Mouse (Mus musculus) ES-Bruce4 (cell line): ENCODE results near the gene Nme4. TPM values are rescaled to one million over a fixed set of nuclear protein-coding genes. Genes with fewer than 3 reads are reported as not detected.

Experiments
- H3K27ac ChIP-seq: 2 replicates; pipeline ENCODE4 v1.5.1; 2012; ENCODE audit warnings: low read length, inconsistent platforms; ENCODE audit not compliant: insufficient read depth
- H3K27me3 ChIP-seq: 2 replicates; pipeline ENCODE4 v1.6.1; 2012; ENCODE audit warnings: mild to moderate bottlenecking, low read length, inconsistent platforms; ENCODE audit not compliant: control insufficient read depth, poor library complexity, insufficient read depth, severe bottlenecking
- H3K36me3 ChIP-seq: 2 replicates; pipeline ENCODE4 v1.6.1; 2012; ENCODE audit warnings: inconsistent platforms, mild to moderate bottlenecking, low read length, moderate library complexity; ENCODE audit not compliant: control insufficient read depth, poor library complexity, insufficient read depth, severe bottlenecking
- H3K4me1 ChIP-seq: one replicate; pipeline ENCODE4 v1.8.1; 2011; ENCODE audit warnings: low read length; ENCODE audit not compliant: control insufficient read depth, insufficient read depth
- H3K4me3 ChIP-seq: 2 replicates; pipeline ENCODE4 v1.5.1; 2011; ENCODE audit warnings: low read depth, mild to moderate bottlenecking, low read length
- H3K9ac ChIP-seq: 2 replicates; pipeline ENCODE4 v1.6.1; 2012; ENCODE audit warnings: low read depth, mild to moderate bottlenecking, inconsistent platforms; ENCODE audit not compliant: poor library complexity, severe bottlenecking
- H3K9me3 ChIP-seq: replicated peaks from 2 replicates; pipeline ENCODE4 v1.6.1; 2012; ENCODE audit warnings: mild to moderate bottlenecking, low read length, inconsistent platforms; ENCODE audit not compliant: control insufficient read depth, poor library complexity, insufficient read depth, severe bottlenecking
- CTCF ChIP-seq: IDR thresholded peaks from one replicate; pipeline ENCODE4 v1.8.1; 2011; ENCODE audit warnings: low read depth, low read length
- EP300 ChIP-seq: IDR thresholded peaks from 2 replicates; pipeline ENCODE4 v1.6.1; 2011; ENCODE audit warnings: low read depth, low read length; ENCODE audit not compliant: insufficient read depth
- POLR2A ChIP-seq: IDR thresholded peaks from one replicate; pipeline ENCODE4 v1.8.1; 2011; ENCODE audit warnings: low read length; ENCODE audit not compliant: insufficient read depth
- polyA plus RNA-seq: library from polyadenylated mRNA; stranded (reverse); fragments of >200 nt; gene quantifications from 2 replicates; pipeline ENCODE4 v1.2.4, GENCODE M21; 2011; ENCODE audit warnings: low read depth; ENCODE audit not compliant: missing spikeins, insufficient read depth, insufficient read length

Gene Nme4
- 110 and 115 TPM in 2 replicates for polyA plus RNA-seq

DNA sequence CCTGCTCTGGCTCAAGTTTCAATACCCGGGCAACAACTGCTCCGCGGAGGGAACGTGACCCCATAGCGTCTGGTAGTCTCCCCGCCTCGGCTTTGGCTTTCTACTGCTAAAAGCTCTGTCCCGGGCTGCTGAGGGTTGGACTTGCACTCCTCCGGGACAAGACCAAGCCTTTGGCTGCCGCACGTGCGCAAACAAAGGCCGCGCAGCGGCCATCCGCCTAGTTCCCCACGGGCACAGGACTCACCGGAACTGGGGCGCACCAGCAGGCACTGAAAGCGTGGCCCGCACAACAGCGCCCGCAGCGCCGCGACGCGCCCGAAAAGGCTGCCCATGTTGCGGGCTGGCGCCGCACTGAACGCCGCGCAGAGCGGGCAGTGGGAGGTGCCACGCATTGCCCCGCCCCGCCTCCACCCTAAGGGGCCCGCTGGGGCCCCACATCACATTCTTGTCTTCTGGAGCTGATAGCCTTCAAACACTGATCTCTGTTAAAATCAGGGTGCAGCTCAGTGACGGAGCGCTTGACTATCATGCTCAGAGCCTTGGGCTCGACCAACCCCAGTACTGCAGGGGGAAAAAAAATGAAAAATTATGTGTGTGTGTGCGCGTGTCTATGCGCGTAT is at the start of gene Nme4:
Gene Nme4 (minus strand): TSS at position 482 of the 620 bp plus-strand sequence.
- H3K27me3 ChIP-seq: no peaks in the 10 kb centered on the region

GRCm38 (mm10) chr17:26143386-26143785 is 48.0 kb upstream of the Nme4 start:
- H3K9me3 ChIP-seq: peaks cover 6% of the 10 kb centered on the region; the same call in 1 of the 2 replicates
- no peaks in the 10 kb centered on the region for H3K27me3 ChIP-seq
- H3K27ac ChIP-seq: no peak overlapping the region
- H3K4me1 ChIP-seq: no peaks in the 10 kb centered on the region
- TF ChIP-seq EP300 (no peak), CTCF (no peak), POLR2A (no peak)
- peaks cover 46% of the 10 kb centered on the region for H3K36me3 ChIP-seq
- no peak overlapping the region for H3K9ac ChIP-seq
- no peak overlapping the region for H3K4me3 ChIP-seq

More for the DNA sequence above, at the start of gene Nme4:
- Histone ChIP-seq H3K9me3 (no peaks in the 10 kb centered on the region), H3K27ac (peak within 1 kb of the TSS; percentile 23), H3K9ac (peak within 1 kb of the TSS; percentile 91), H3K4me1 (no peaks in the 10 kb centered on the region), H3K4me3 (peak within 1 kb of the TSS; percentile 92), H3K36me3 (peaks cover 17% of the 10 kb centered on the region)
- no peak for TF ChIP-seq EP300
- no peak for TF ChIP-seq CTCF
- TF ChIP-seq POLR2A: peak; percentile 73

GRCm38 (mm10) chr17:26142796-26143195 is 47.4 kb upstream of the Nme4 start:
- TF ChIP-seq CTCF (no peak), POLR2A (no peak), EP300 (no peak)
- Histone ChIP-seq H3K4me3 (no peak overlapping the region), H3K36me3 (peaks cover 40% of the 10 kb centered on the region), H3K4me1 (no peaks in the 10 kb centered on the region), H3K9ac (no peak overlapping the region), H3K9me3 (0 out of 2 replicates have a peak, but pooled peaks cover under 1% of the 10 kb centered on the region), H3K27ac (no peak overlapping the region), H3K27me3 (no peaks in the 10 kb centered on the region)

- H3K36me3 ChIP-seq: peaks cover 11% of the 10 kb centered on the region
- TF ChIP-seq CTCF (no peak), POLR2A (no peak), EP300 (no peak)
- H3K4me3 ChIP-seq: peak overlapping the region; percentile 97
- H3K27ac ChIP-seq: no peak overlapping the region
- H3K9ac ChIP-seq: peak overlapping the region; percentile 97
- no peaks in the 10 kb centered on the region for H3K27me3 ChIP-seq
- H3K9me3 ChIP-seq: no peaks in the 10 kb centered on the region
- no peaks in the 10 kb centered on the region for H3K4me1 ChIP-seq
These were observed 43.5 kb upstream of the Nme4 start for GRCm38 (mm10) chr17:26138901-26139381.

DNA sequence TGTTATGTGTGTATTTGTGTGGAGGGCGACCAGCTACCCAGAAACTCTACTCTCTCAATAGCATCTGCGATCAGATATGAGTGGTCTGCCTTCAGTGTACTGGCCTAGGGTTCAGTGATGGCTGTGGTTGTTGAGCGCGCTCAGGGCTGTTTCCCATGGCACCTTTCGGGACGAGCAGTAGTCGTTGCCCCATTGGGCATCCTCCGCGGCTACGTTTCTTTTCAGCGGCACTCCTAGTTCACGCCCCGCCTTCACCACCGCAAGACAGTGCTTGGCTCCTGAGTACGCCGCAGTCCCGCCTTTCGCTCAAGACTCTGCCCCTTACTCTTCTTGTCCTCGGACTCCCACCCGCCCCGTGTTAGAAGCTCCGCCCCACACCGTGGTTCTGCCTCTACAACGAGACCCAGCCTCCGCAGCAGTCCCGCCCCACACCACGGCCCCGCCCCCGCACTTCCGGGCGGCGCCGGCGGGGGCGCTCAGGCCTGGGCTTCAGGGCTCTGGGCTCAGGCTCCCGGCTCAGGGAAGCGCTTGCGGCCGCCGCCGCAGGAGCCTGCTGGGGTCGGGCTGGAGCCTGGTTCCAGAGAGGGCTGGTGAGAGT is 42.9 kb upstream of the Nme4 start, which contains the start of gene Axin1:
Gene Axin1 (plus strand): TSS at position 450 of the 598 bp plus-strand sequence.
- Histone ChIP-seq H3K27me3 (no peaks in the 10 kb centered on the region), H3K9ac (peak within 1 kb of the TSS; percentile 97), H3K27ac (peak within 1 kb of the TSS; percentile 18), H3K9me3 (no peaks in the 10 kb centered on the region), H3K4me3 (peak within 1 kb of the TSS; percentile 97), H3K36me3 (peaks cover 6% of the 10 kb centered on the region), H3K4me1 (no peaks in the 10 kb centered on the region)
- TF ChIP-seq POLR2A (peak; percentile 38), EP300 (0 out of 2 replicates have a peak, but pooled peaks have one; percentile 8), CTCF (no peak)
